Mouse (Mus musculus) testis, adult 2 months (tissue): Measurements from ENCODE around the gene Ell.

Source experiments
- CTCF ChIP-seq: fragments of 200-500 bp; IDR thresholded peaks from 2 replicates; pipeline ENCODE4 v1.5.1; 2012; ENCODE audit warnings: low read depth, mild to moderate bottlenecking, inconsistent platforms, low read length, moderate library complexity; ENCODE audit not compliant: control insufficient read depth, insufficient read depth, insufficient replicate concordance
- POLR2A ChIP-seq: fragments of 200-500 bp; IDR thresholded peaks from 2 replicates; pipeline ENCODE4 v1.6.1; 2012; ENCODE audit warnings: low read depth, mild to moderate bottlenecking, inconsistent platforms, low read length, moderate library complexity; ENCODE audit not compliant: control insufficient read depth

GRCm38 (mm10) chr8:70616645-70617044 is 77.4 kb downstream of the Ell start:
- TF ChIP-seq CTCF (no peak), POLR2A (no peak)
